Mouse (Mus musculus): ENCODE measurements around the gene Tmem215.

Tmem215 gene

DNA sequence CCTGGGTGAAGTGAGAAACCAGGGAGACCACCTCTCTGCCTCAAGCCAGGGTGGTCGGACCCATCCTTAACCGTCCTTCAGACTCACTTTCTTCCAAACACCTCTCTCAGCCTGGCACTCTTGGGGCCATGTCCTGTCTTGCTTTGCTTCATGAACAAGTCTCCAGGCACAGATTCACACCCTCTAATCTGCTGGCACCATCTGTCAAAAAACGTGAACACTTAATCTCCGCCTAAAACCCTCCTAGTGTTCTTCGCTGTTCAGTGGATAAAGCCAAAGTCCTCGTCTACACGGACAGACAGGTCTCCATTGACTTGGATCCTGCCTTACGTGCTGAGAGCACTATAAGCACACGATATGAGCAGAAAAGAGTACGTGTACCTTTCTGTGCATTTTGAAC is at the start of gene Tmem215:
TSS of gene Tmem215 (plus strand) at position 301 of the 400 bp plus-strand sequence.
- DNase-seq, result no peak

DNA sequence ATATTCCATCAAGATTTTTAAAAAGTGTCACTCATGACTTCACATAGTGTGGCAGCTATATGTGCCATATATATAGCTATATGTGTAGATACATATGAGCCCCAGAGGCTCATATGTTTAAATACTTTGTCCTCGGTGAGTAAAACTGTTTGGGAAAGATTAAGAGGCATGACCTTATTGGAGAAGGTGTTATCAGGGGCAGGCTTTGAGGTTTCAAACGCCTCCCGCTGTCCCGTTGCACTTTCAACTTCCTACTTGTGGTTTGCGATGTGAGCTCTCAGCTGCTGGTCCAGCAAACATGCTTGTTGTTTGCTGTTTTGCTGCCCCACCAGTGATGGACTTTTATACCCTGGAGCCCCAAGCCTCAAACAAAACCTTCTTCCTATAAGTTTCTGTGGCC is 40.1 kb upstream of the Tmem215 start:
- no peak for DNase-seq

DNA sequence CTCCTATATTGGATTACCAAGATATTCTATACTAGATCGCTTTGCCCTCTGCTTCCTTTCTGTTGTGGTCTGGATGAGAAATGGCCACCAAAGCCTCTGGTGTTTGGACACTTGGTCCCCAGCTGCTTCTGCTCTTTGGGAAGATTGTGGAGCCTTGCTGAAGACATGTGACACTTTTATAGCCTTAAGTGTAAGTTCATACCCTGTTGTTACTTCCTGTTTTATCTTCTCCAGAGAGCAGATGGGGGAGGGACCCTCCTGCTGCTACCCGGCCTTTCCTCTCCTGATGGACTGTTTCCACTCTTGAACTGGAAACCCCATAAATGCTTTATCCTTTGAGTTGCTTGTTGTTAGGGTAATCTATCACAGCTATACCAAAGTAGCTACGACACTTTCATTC is 38.6 kb upstream of the Tmem215 start:
- no peak for DNase-seq

DNA sequence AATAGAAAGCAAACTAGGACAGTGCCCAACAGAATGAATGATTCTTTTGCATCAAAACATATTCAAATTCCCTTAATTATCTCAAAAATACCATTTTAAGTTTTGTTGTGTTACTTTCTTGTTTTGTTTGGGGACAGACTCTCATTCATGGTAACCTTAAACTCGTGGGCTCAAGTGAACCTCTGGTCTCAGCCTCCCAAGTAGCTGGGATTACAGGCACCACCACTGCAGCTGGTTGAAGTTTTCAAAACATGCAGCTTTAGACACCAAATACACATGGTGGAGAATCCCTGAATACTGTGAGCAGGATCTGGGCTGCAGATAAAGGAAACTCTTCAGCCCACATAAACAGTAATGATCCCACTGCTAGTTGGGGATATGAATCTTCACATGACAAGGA is 37.6 kb upstream of the Tmem215 start:
- DNase-seq, result no peak

DNA sequence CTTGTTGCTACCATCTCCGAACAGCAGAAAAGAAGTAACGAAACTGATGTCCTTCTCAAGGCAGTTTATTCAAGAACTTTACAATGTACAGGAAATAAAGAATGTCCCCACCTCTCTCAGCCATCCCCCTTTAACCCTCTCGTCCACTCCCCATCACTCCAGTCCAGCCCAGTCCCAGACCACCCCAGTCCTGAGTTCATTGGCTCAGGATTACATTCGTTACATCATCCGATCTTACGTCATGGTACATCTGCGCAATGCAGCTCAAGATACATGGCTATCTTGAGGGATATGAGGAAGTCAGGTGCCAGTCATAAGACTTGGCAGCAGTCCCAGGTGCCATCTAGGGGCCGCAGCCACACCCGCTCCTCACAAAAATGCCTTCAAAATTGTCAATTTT is 28.4 kb upstream of the Tmem215 start:
- DNase-seq, result no peak

DNA sequence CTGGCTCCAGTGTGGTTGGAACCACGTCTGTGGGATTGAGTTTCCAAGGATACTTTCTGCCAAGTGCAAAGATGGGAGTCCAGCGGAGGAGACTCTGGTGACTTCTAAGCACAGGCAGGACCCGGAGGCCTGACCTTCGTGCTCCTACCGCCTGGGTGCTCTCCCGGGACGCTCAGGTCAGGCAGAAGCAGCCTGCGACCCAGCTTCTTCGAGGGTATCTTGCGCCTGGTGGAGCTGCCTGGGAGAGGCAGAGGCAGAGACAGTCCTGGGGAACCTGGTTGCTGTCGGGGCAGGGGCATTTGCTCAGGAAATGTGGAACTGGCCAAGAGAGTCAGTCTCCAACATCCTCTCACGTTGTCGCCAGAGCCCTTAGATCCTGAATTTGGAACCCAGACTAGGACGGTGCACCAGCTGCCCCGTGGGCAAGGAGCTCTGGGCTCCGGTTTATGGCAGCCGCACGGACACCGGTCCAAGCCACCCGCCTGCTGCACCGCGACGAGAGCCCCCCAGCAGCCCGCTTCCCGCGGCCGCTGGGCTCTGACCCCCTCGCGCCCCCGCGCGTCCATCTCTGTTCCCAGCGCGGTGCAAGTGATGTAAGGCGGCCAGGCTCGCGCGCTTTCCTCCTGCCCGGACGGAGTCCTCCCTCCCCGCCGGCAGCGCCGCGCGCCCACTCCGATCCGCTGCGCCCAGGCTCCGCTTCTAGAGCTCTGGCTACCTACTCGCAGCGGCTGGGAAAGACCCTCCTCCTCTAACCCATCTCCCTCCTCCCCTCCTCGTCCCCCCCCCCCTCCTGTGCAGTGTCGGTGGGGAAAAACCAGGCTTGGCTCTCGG is 935 bp downstream of the Tmem215 start:
- DNase-seq, result no peak

DNA sequence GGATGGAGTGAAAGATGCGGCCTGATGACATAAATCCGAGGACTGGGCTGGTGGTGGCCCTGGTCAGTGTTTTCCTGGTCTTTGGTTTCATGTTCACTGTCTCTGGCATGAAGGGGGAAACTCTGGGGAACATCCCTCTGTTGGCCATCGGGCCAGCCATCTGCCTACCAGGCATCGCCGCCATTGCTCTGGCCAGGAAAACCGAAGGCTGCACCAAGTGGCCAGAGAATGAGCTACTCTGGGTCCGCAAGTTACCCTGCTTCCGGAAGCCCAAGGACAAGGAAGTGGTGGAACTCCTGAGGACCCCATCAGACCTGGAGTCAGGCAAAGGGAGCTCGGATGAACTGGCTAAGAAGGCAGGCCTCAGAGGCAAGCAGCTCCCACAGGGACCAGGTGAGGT is 1.9 kb downstream of the Tmem215 start:
- no peak for DNase-seq

DNA sequence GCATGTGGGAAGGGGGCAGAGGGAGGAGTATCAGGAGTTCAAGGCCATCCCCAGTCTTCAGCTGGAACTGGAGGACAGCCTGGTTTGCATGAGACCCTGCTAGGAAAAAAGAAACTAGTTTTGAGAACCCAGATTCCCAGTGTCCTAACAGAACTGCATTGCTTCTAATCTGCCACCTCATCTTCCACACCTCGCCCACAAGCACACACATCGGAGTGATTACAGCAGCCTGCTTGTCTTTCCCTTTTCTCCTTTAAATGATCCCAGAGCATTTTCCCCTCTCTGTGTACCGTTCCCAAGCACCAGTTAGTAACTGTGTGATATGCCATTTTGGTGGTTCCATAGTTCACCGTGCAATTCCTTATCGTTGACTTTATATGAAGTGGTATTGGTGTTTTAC is 6.0 kb downstream of the Tmem215 start:
- no peak for DNase-seq

DNA sequence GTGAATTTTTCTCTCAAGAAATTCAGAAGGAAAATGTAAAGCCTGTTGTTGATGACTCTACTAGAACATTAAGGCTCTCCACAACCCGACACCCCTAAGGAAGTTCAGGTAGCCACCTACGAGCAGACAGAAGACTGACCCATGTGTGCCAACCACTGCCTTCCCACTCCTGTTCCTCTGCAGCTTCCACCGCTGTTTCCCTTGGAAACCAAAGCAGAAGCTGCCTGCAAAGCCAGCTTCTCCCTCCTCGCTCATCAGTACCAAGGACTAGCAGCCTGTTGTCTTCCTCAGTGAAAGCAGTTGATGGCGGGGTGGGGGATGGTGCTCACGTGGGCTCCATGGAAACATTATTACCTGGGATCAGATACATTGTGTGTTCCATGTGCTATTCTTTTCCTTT is 14.6 kb downstream of the Tmem215 start:
- DNase-seq, result no peak

DNA sequence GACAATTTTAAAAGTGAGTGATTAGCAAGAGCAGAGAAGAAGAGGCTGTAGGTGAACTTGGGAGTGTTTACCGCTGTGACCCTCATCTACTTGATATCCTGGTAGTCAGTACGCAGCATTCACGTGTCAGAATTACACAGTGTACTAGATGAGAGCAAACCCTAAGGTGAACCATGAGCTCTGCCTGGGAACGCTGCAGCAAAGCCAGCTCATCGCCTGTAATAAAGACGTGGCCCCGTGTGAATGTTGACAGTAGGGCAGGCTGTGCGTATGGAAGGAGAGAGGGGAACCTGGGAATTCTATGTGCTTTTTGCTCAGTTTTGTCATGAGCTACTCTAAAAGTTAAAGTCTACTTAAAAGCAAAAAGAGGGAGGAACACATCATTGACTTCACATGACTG is 19.8 kb downstream of the Tmem215 start:
- DNase-seq, result no peak

DNA sequence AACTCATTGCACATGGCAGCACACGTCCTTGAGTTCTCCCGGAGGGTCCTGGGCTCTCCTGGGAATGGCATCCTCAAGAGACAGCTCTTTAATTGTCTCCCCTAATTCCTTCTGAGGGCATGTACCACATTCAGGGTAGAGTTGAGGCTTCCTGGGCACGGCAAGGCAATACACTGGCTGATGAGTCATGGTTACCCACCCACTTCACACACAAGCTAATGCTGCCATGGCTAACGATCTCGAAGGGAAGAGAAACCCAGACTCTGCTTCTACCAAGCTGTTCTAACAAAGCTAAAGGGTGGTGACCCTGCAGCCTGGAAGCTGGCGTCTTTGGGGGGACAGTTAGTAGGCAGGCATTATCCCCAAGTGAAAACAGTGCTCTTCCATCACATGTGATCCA is 24.4 kb downstream of the Tmem215 start:
- no peak for DNase-seq

DNA sequence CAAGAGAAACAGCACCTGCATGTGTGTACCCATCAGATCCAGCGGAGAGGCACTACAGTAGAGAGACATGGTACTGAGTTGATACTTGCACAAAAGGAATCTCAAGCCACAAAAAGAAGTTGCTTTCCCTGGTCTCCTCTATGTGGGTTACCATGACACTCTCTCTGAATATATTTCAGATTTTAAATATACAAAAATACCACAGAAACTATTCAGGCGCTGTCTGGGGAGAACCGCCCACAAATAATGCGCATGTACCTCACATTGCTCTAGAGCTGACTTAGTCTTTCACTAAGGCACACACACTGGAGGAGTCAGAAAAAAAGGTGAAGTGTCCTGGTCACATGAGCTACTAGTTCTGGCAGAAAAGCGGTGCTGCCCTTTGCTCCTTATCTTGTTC is 24.8 kb downstream of the Tmem215 start:
- no peak for DNase-seq

DNA sequence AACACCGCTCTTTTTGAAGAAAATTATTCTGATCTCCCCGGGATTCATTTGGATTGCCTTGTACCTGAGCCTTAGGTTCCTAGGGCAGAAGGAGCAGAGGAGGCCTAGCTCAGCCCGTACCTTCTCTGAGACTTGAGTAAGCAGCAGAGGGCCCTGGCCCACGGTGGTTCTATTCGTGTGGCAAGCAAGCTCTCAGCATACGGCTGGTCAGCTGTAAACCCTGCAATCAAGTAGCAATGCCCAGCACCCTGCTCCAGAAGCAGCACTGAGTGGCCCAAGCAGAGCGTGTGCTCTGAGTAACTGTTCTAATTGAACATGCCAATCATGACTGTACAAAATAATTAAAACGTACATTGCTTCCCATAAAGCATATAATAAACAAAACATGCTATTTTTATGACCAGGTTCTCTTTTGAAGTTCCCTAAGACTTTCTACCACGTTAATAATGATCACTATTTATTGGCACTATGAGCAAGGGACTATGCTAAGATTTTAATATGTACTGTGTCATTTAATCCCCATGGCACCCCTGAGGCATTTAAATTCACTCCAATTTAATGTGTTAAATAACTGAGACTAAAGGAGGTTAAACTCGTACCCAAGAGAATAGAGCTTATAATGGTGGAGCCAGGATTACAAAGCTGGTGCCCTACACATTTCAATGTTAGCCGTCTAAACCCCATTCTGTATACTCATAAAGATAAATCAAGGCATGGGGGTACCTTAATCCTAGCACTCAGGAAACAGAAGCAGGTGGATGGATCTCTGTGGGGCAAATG is 28.0 kb downstream of the Tmem215 start:
- no peak for DNase-seq

DNA sequence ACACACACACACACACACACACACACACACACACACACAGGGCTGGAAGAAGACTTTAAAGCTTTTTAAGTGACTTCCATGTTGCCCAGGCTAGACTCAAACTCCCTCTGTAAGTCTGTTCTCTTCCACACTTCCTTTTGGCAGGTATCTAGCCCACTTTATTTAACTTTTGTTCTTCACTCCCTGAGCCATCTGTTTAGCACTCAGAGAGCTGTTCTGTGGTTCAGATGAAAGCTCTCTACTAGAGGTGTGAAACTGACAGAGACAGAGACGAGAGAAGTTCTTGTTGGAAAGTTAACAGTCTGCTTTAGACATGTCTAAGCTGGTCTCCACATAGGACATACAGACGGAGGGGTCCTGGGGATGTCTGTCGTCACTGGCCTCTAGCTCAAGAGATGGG is 30.5 kb downstream of the Tmem215 start:
- DNase-seq, result no peak

DNA sequence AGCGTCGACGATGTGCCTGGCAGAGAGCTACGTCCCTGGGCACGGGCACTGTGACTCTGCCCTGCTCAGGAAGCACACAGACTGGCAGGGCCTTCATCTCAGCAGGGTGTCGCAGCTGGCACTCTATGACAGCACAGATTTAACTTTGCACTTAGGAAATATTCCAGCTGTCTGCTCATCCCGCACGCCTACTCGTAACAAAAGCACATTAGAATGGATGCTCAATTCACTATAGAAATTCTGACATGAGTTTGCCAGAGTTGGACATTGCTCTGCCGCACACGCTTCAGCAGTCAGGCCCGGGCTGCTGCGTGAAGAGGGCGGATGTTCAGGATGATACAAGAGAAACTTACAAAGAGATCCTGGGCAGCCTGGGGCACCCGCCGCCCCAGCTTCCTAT is 37.6 kb downstream of the Tmem215 start:
- DNase-seq, result no peak

DNA sequence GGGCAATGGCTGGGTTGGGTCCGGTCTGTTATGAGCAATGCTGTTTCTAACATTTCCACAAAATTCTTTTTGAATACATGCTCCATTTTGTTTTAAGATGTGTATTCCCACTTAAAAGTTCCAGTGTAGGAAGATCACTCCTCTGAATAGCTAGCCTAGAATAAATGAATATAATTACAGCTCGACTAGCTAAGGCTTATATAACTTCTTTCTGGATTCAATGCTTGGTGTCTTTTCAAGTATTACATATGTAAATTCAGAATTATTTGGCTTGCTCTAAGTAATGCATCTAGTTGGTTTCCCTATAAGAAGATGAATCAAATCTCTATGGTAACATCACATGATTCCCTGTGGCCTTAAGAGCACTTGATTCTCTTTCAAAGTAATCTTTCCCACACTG is 41.3 kb downstream of the Tmem215 start:
- no peak for DNase-seq

DNA sequence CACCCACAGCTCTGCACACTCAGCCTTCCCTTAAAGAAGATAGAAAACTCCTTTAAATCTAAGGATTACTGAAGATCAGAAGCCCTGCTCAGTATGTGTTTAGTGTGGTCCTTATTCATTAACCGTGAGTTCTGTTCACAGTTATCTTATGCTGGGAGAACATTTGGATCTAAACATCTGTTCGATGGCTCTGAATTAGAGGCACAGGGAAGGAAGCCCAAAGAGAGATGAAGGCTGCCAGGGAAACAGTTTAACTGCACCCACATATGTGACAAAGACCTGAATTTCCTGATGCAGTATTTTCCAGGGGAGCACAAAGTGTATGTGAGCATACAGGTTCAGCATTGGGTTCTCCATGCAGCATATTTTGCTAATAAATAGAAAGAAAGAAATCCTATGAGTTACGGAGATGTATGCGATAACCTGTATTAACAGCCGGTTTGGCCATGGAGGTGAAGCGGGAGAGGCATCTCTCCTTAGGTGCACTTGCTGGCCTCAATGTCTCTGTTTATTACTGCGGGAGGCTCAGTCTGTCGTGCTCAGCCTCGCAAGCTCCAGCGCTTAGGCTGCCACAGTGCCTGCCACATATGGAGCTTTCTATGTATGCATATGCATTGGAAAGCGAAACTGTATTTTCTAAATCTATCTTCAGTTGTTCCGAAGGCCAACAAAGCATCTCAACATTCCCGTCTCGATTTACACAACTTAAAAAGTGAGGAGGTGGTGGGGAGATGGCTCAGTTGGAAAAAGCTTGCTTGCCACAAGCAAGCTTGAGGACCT is 46.8 kb downstream of the Tmem215 start:
- no peak for DNase-seq
